Mouse (Mus musculus): ENCODE data around the gene Tgfbr3l.

The Tgfbr3l gene

GRCm38 (mm10) chr8:4247951-4248540, at the start of gene Tgfbr3l:
Gene Tgfbr3l, plus strand, starts transcription at chr8:4248214.
- no peak for DNase-seq (ENCODE audit: low read depth, low spot score)

- no peak for DNase-seq (ENCODE audit: low read depth, low spot score)
Measured at GRCm38 (mm10) chr8:4201321-4201720, 46.7 kb upstream of the Tgfbr3l start.

DNA sequence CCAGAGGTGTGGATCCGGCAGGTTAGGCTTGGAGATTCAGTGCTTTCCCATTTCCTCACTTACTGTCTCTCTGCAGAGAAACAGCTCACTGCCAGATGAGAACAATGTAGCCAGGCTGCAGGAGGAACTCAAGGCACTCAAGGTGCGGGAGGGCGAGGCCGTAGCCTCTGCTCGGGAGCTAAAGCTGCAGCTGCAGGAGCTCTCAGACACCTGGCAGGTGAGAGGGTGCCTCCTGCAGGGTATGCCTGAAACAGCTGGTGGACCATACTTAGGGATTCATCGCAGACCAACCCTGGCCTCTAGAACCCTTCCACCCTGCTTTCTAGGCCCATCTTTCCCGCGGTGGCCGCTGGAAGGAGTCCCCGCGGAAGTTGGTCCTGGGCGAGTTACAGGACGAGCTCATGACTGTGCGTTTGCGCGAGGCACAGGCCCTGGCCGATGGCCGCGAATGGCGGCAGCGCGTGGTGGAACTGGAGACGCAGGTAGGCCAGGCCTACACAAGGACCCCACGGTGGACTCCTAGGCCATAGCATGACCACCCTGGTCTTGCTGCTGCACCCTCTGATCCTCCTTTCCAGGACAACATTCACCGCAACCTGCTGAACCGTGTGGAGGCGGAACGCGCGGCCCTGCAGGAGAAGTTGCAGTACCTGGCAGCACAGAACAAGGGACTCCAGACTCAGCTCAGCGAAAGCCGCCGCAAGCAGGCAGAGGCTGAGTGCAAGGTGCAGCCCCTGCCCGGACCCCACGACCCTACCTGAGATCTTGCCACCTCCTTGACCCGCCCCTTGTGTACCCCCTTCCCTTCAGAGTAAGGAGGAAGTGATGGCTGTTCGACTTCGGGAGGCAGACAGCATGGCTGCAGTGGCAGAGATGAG, 42.5 kb upstream of the Tgfbr3l start:
- DNase-seq (ENCODE audit: low read depth, low spot score), result no peak

DNA sequence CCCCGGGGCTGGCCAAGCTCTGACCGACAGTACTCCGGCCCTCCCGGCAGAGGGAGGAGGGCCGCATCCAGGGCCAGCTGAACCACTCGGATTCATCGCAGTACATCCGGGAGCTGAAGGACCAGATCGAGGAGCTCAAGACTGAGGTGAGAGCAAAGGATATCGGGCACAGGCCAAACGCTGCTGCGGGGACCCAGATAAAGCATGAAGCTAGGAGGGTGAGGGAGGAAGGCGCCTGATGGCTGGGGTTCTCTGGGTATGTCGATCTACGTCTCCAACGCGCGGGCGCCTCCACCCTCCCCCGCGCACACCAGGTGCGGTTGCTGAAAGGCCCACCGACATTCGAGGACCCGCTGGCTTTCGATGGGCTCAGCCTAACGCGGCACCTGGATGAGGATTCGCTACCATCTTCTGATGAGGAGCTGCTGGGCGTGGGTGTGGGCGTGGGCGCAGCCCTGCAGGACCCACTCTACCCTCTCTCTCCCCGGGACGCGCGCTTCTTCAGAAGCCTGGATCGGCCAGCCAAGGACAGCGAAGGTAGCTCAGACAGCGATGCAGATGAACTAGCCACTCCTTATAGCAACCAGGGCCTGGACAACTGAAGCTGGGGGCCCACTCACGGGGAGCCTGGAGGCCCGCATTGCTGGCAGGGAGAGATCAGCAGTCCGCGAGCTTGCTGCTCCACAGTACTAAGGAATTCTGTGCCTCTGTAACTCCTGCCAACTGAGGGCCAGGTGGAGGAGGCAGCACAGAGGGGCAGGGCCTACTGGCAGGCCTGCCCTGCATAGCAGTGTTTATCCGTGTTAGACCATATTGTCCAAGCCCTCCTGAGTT, 41.6 kb upstream of the Tgfbr3l start:
- DNase-seq (ENCODE audit: low read depth, low spot score), result no peak

GRCm38 (mm10) chr8:4207016-4207350, 41.0 kb upstream of the Tgfbr3l start:
- DNase-seq (ENCODE audit: low read depth, low spot score), result no peak

GRCm38 (mm10) chr8:4211097-4211496, 36.9 kb upstream of the Tgfbr3l start:
- DNase-seq (ENCODE audit: low read depth, low spot score), result no peak

- DNase-seq (ENCODE audit: low read depth, low spot score), result no peak
Measured at GRCm38 (mm10) chr8:4212809-4213209, 35.2 kb upstream of the Tgfbr3l start.

GRCm38 (mm10) chr8:4213210-4214005, 34.6 kb upstream of the Tgfbr3l start:
- DNase-seq (ENCODE audit: low read depth, low spot score), result no peak

GRCm38 (mm10) chr8:4214006-4214980, 33.7 kb upstream of the Tgfbr3l start:
- DNase-seq (ENCODE audit: low read depth, low spot score), result no peak

GRCm38 (mm10) chr8:4216296-4216695, 31.7 kb upstream of the Tgfbr3l start:
- no peak for DNase-seq (ENCODE audit: low read depth, low spot score)

DNA sequence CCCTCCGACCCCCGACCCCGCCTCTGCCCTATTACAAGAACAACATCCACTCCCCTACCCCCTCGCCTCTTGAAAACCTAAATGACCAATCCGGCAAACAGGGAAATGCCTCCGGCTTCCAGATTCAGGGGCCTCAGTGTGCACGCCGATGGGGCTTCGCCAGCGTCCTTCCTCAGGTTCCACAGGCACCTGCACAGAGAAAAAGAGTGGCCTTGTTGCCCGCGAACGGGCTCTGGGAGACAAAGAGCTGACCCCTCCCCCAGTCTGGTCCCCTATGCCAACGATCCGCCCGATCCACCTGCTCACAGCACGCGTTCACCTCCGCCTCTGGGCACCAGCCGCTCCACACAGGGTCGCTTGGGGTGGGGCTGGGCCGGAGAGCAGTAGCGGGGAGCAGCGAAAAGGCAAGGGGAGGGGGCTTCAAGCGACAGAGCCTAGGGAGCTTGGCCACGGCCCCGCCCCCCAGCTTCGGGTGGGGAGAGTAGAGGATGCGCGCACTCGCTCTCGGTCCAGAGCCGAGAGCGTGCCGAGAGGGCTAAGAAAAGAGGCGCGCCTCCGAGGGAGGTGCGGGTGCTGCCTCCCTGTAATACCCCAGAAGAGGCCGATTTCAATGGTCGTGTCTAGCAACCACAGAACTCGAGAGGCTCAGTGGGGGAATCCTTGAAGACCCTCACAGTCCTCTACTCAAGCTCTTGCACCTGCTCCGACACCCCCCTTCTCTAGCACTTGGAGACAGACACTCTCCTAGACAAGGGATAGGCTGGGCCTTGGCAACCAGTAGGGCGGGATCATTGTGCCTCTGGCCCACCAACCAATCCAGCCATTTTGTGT, 31.0 kb upstream of the Tgfbr3l start, which contains the start of gene Prr36:
Prr36 (minus strand) TSS at position 669 of the 831 bp plus-strand sequence.
- DNase-seq (ENCODE audit: low read depth, low spot score), result peak; percentile 50

GRCm38 (mm10) chr8:4219617-4220016, 28.4 kb upstream of the Tgfbr3l start:
- no peak for DNase-seq (ENCODE audit: low read depth, low spot score)

DNA sequence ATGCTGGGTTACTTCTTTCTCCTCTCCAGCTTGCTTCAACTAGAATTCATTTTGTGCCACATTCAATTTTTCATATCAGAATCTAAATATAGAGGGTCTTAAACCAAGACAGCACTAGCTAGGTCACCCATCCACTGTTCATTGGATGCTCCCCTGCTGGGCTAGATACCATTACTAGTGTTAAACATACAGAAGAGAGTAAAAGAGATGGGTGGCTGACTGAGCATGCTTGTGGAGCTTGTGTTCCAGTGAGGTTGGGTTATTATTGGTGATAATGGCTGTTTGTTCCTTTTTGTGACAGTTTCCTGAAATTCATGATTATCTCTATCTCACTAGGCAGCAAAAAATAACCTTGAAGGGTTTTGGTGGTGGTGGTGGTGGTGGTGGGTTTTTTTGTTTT, 26.0 kb upstream of the Tgfbr3l start:
- no peak for DNase-seq (ENCODE audit: low read depth, low spot score)

GRCm38 (mm10) chr8:4226323-4226722, 21.7 kb upstream of the Tgfbr3l start:
- DNase-seq (ENCODE audit: low read depth, low spot score), result no peak

GRCm38 (mm10) chr8:4226739-4227347, 21.2 kb upstream of the Tgfbr3l start, which contains the start of gene Lrrc8e:
Gene Lrrc8e, plus strand, starts transcription at chr8:4226827.
- DNase-seq (ENCODE audit: low read depth, low spot score), result no peak

GRCm38 (mm10) chr8:4227919-4228318, 20.1 kb upstream of the Tgfbr3l start:
- DNase-seq (ENCODE audit: low read depth, low spot score), result no peak

- DNase-seq (ENCODE audit: low read depth, low spot score), result no peak
Measured at GRCm38 (mm10) chr8:4229784-4230183, 18.2 kb upstream of the Tgfbr3l start.

DNA sequence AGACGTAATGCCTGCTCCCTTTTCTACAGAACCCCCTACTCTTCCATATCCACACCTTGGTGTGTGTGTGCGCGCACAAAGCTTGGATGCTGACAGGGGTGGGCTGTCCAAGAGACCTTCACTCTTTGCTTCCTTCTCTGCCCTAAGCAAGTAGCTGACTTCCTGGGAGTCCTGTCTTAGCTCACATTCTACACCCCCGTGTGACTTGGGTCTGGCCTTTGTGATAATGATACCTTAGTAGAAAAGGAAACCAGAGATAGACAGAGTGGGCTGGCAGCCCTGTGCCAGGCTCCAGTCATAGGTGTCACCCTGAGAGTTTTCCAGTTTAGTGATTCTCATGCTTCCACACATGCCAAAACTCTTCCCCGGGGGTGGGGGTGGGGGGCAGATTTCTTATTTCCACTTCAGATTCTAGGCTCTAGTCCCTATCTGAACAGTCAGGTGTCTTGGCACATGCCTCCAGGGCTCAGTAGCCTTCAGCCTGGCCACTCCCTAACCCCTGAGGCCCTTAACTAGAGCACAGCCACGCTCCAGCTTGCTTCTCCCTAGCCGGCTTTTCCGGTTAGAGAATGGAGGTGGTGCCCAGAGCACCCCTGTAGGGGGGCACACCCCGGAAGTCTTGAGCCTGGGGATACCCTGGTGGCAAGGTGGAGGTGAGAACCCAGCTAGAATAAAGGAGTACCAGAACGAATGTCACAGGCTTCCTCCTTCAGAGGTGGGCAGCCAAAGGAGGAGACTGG, 17.2 kb upstream of the Tgfbr3l start:
- DNase-seq (ENCODE audit: low read depth, low spot score), result no peak
